Mouse (Mus musculus) midbrain, embryonic 16.5 days (tissue): ENCODE results near the gene H2-Ke6. TPM values are rescaled to one million over a fixed set of nuclear protein-coding genes. Genes with fewer than 3 reads are reported as not detected.
A peak's percentile ranks its signal among the peaks of the same experiment; 100 is the strongest.

Source experiments
- ATAC-seq: fragments of 200-750 bp; cut with Nextera tagmentation; 2 replicates; pipeline ENCODE4 v1.8.0; 2017; ENCODE audit warnings: moderate TSS enrichment
- H3K27ac ChIP-seq: fragments of 300-500 bp; sonication (generic); 2 replicates; pipeline ENCODE4 v1.5.1; 2014; ENCODE audit warnings: mild to moderate bottlenecking, low read length, mixed read lengths
- H3K27me3 ChIP-seq: fragments of 300-500 bp; sonication (generic); 2 replicates; pipeline ENCODE4 v1.6.1; 2014; ENCODE audit warnings: low read depth, low read length, mixed read lengths; ENCODE audit not compliant: control insufficient read depth, insufficient read depth
- H3K36me3 ChIP-seq: fragments of 300-500 bp; sonication (generic); 2 replicates; pipeline ENCODE4 v1.6.1; 2014; ENCODE audit warnings: mild to moderate bottlenecking, low read length, moderate library complexity, mixed read lengths; ENCODE audit not compliant: control insufficient read depth, insufficient read depth
- H3K4me1 ChIP-seq: fragments of 300-500 bp; sonication (generic); 2 replicates; pipeline ENCODE4 v1.6.1; 2014; ENCODE audit warnings: mild to moderate bottlenecking, low read length, mixed read lengths; ENCODE audit not compliant: control insufficient read depth, insufficient read depth
- H3K4me2 ChIP-seq: fragments of 300-500 bp; sonication (generic); 2 replicates; pipeline ENCODE4 v1.6.1; 2014; ENCODE audit warnings: mild to moderate bottlenecking, low read length, mixed read lengths
- H3K4me3 ChIP-seq: fragments of 300-500 bp; sonication (generic); 2 replicates; pipeline ENCODE4 v1.5.1; 2014; ENCODE audit warnings: low read depth, mild to moderate bottlenecking, low read length, moderate library complexity, mixed read lengths
- H3K9ac ChIP-seq: fragments of 300-500 bp; sonication (generic); 2 replicates; pipeline ENCODE4 v1.6.1; 2014; ENCODE audit warnings: low read depth, low read length, mixed read lengths
- H3K9me3 ChIP-seq: fragments of 300-500 bp; sonication (generic); replicated peaks from 2 replicates; pipeline ENCODE4 v1.6.1; 2014; ENCODE audit warnings: mild to moderate bottlenecking, low read length, mixed read lengths; ENCODE audit not compliant: control insufficient read depth, poor library complexity, severe bottlenecking
- WGBS: fragments of 180-500 bp; shearing (Covaris S2); extraction: QIAGEN DNeasy Blood & Tissue Kit; methylation state at CpG from one replicate; pipeline ENCODE4 v1.1.7; 2014; 5-methylcytosine and 5-hydroxymethylcytosine counted together
- polyA plus RNA-seq: library from polyadenylated mRNA; unstranded; fragments of >200 nt; fragmentation: Nextera tagmentation; extraction: Ambion mirVana; gene quantifications from 2 replicates; pipeline ENCODE4 v1.2.1, GENCODE M21; 2015

The H2-Ke6 gene
- polyA plus RNA-seq, 1 experiment from 2014 or later, result 61.3 TPM

- peaks cover 30% of the 10 kb centered on the region for H3K36me3 ChIP-seq
- H3K9ac ChIP-seq, result peak overlapping the region; percentile 90
- H3K4me3 ChIP-seq, result peak overlapping the region; percentile 81
- no peak for ATAC-seq
- peak overlapping the region; percentile 85 for H3K4me2 ChIP-seq
- no peaks in the 10 kb centered on the region for H3K9me3 ChIP-seq
- WGBS, result 62% methylated on average over 9 of the region's 9 CpGs
- H3K4me1 ChIP-seq, result peaks cover 35% of the 10 kb centered on the region
- H3K27me3 ChIP-seq, result no peaks in the 10 kb centered on the region; the same call in 1 of the 2 replicates
- H3K27ac ChIP-seq, result no peak overlapping the region
These were observed 4.9 kb upstream of the H2-Ke6 start for GRCm38 (mm10) chr17:34032806-34033205.

GRCm38 (mm10) chr17:34032174-34032632 is 4.3 kb upstream of the H2-Ke6 start:
- Histone ChIP-seq H3K4me3 (peak overlapping the region; percentile 81), H3K4me1 (peaks cover 38% of the 10 kb centered on the region), H3K36me3 (peaks cover 24% of the 10 kb centered on the region), H3K27me3 (no peaks in the 10 kb centered on the region), H3K4me2 (peak overlapping the region; percentile 85), H3K9ac (peak overlapping the region; percentile 90), H3K27ac (peak overlapping the region; percentile 98), H3K9me3 (no peaks in the 10 kb centered on the region)
- under 1% methylated on average over 23 of the region's 48 CpGs for WGBS
- no peak for ATAC-seq

GRCm38 (mm10) chr17:34031465-34032173 is 3.8 kb upstream of the H2-Ke6 start, which contains the start of the genes Slc39a7 and Rxrb:
Slc39a7 (minus strand) TSS chr17:34031682.
Rxrb (plus strand) TSS chr17:34031812.
- Histone ChIP-seq H3K27ac (peak within 1 kb of the TSS; percentile 98), H3K4me1 (peaks cover 44% of the 10 kb centered on the region), H3K9ac (peak within 1 kb of the TSS; percentile 90), H3K27me3 (no peaks in the 10 kb centered on the region), H3K4me2 (peak within 1 kb of the TSS; percentile 85), H3K4me3 (peak within 1 kb of the TSS; percentile 81), H3K36me3 (peaks cover 20% of the 10 kb centered on the region), H3K9me3 (no peaks in the 10 kb centered on the region)
- peak; percentile 79 for ATAC-seq
- WGBS, result under 1% methylated on average over 70 of the region's 88 CpGs

GRCm38 (mm10) chr17:34030861-34031326 is 3.0 kb upstream of the H2-Ke6 start:
- ATAC-seq, result no peak
- no peaks in the 10 kb centered on the region for H3K9me3 ChIP-seq
- WGBS, result 3% methylated on average over 20 of the region's 20 CpGs

GRCm38 (mm10) chr17:34029890-34030595 is 2.2 kb upstream of the H2-Ke6 start:
- WGBS, result 58% methylated on average over 21 of the region's 21 CpGs
- no peaks in the 10 kb centered on the region for H3K27me3 ChIP-seq
- no peak overlapping the region for H3K27ac ChIP-seq
- peaks cover 8% of the 10 kb centered on the region for H3K36me3 ChIP-seq
- peaks cover 59% of the 10 kb centered on the region for H3K4me1 ChIP-seq
- ATAC-seq, result no peak
- no peaks in the 10 kb centered on the region for H3K9me3 ChIP-seq
- peak overlapping the region; percentile 90 for H3K9ac ChIP-seq
- H3K4me3 ChIP-seq, result peak overlapping the region; percentile 81
- peak overlapping the region; percentile 78 for H3K4me2 ChIP-seq

More at GRCm38 (mm10) chr17:34030861-34031326, 3.0 kb upstream of the H2-Ke6 start:
- H3K9ac ChIP-seq, result peak overlapping the region; percentile 90
- H3K4me1 ChIP-seq, result peaks cover 50% of the 10 kb centered on the region
- peak overlapping the region; percentile 81 for H3K4me3 ChIP-seq
- H3K4me2 ChIP-seq, result peak overlapping the region; percentile 78
- no peaks in the 10 kb centered on the region for H3K27me3 ChIP-seq
- peaks cover 14% of the 10 kb centered on the region for H3K36me3 ChIP-seq
- peak overlapping the region; percentile 98 for H3K27ac ChIP-seq

- no peak overlapping the region for H3K27ac ChIP-seq
- no peak for ATAC-seq
- peaks cover 8% of the 10 kb centered on the region for H3K36me3 ChIP-seq
- no peaks in the 10 kb centered on the region for H3K9me3 ChIP-seq
- no peak overlapping the region; the same call in 1 of the 2 replicates for H3K9ac ChIP-seq
- peak overlapping the region; percentile 78; the same call in 1 of the 2 replicates for H3K4me2 ChIP-seq
- peak overlapping the region; percentile 81; the same call in 1 of the 2 replicates for H3K4me3 ChIP-seq
- H3K4me1 ChIP-seq, result peaks cover 59% of the 10 kb centered on the region
- WGBS, result 80% methylated on average over 18 of the region's 18 CpGs
- no peaks in the 10 kb centered on the region for H3K27me3 ChIP-seq
These were observed 1.5 kb upstream of the H2-Ke6 start for GRCm38 (mm10) chr17:34029150-34029889.

GRCm38 (mm10) chr17:34028501-34029149 is 765 bp upstream of the H2-Ke6 start:
- Histone ChIP-seq H3K27ac (peak overlapping the region; percentile 78), H3K27me3 (no peaks in the 10 kb centered on the region), H3K9me3 (no peaks in the 10 kb centered on the region), H3K4me1 (peaks cover 62% of the 10 kb centered on the region), H3K4me3 (0 out of 2 replicates have a peak overlapping the region, but pooled peaks have one; percentile 54), H3K4me2 (peak overlapping the region; percentile 97; the same call in 1 of the 2 replicates), H3K9ac (no peak overlapping the region), H3K36me3 (peaks cover 8% of the 10 kb centered on the region)
- ATAC-seq, result no peak
- 34% methylated on average over 17 of the region's 17 CpGs for WGBS
